Mouse (Mus musculus) brain, adult 2 months (tissue): ENCODE results near the gene Rnasek.

Experiments
- DNase-seq: peaks from one replicate; pipeline ENCODE4 v3.0.0; 2011; ENCODE audit warnings: low read depth, low spot score

Gene Rnasek

DNA sequence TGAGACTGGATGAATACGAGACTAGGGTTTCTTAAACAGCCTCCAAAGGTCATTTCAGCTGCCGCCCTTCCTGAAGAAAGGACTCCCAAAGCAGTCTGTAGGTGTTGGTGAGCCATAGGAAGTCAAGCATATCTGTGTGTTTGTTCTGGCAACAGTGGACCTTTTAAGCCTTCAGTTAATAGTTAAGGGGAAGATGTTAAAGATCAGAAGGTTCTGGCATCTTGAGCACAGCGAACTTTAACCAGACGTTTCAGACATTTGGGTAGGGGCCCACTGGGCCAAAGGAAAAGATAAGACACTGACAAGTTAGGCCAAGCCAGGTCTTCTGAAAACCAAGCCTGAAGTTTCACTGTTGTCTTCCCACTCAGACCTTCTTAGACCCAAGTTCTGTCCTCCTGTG is 21.6 kb downstream of the Rnasek start:
- no peak for DNase-seq

DNA sequence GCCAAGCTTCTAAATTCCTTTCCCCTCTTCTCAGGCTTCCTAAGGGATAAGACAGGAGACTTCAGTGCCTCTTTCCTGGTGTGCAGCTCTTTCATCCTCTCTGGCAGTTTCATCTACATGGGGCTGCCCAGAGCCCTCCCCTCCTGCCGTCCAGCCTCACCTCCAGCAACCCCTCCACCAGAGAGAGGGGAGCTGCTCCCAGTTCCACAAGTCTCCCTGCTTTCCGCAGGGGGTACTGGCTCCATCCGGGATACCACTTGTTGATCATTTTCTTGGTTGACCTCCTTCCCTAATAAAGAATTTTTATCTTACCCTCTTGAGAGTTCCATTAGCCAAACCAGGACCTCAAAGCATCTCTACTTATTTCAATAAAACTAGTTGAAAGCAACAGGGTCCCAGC is 23.5 kb downstream of the Rnasek start:
- no peak for DNase-seq

DNA sequence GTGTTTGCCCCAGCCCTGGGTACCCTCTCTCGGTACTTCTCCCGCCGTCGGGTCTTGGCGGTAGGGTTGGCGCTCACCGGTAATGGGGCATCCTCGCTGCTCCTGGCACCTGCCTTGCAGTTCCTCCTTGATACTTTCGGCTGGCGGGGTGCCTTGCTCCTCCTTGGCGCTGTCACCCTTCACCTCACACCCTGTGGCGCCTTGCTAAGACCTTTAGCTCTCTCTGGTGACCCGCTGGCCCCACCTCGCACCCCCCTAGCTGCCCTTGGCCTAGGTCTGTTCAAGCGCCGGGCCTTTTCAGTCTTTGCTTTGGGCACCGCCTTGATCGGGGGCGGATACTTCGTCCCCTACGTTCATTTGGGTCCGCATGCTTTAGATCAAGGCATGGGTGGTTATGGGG is 24.3 kb downstream of the Rnasek start:
- DNase-seq = no peak

DNA sequence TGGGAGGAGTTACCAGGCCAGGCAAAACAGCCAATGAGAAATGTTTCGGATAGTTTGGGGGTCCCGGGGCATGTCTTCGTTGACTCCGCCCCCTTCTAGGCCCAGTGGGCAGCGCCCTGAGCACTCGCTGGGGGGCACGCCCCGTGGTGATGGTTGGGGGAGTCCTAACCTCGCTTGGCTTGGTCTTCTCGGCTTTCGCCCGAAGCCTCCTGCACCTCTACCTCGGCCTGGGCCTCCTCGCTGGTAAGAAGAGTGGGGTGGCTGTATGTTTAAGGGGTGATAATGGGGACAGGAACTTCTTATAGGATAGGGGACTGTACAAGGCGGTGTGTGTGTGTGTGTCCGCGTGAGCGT is 24.8 kb downstream of the Rnasek start:
- DNase-seq = no peak

DNA sequence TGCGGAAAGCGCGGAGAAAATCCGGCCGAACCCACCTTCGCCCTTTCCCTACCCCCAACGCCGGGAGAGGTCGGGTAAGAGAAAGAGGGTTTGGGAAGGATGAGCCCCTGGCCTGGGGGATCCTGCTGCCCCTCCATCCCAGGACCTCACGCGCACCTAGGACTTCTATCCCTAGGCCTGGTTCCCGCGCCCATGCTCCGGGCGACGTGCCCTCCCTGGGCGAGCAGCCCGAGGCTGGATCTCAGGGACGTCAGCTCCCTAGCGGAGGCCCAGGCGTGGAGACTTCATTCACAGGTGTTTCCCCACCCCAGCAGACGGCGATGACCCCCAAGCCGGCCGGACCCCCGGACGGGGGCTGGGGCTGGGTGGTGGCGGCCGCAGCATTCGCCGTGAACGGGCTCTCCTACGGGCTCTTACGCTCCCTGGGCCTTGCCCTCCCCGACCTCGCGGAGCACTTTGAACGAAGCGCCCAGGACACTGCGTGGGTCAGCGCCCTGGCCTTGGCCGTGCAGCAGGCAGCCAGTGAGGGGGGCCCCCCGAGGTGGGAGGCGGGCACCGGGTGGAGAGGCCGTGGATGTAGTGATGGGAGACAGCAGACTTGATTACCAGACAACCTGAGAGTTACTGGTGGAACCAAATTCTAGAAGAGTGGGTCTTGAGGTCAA is 25.3 kb downstream of the Rnasek start:
- peak; percentile 56 for DNase-seq

DNA sequence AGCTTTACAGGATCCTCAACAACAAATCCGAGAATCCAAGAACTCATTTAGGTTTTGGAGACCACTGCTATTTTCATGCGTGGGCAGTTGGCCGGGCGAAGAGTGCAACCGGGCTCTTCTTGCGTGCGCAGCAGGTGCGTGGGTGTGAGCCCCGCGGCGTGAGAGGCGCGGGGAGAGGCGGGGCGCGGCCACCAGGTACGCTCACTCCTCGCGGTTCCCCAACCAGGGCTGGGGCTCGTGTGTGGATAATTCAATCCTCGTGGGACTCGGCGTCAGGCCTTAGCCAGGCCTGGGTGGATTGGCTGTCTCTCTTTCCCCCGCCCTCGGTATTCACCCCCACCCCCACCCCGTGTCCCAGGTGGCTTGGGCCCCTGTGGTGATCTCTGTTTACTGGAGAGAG is 25.9 kb downstream of the Rnasek start:
- peak; percentile 91 for DNase-seq

DNA sequence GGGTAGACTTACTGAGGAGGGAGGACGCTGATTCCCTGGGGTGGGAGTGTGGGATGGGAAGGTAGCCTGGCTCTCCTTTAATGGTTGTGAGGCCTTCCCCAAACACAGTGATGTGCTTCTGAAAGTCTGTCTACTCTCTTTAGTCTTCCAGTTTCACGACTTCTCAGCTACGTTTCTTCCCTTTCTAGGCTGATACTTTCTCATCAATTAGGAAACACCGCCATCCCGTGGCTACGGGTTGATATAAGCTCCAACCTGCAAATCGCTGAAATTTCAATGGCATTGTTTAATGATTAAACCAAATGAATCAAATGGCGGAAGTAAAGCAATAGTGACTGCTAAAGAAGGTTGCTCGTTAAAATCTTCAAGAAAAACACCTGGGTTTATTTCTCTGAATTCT is 26.7 kb downstream of the Rnasek start:
- DNase-seq = peak; percentile 92

DNA sequence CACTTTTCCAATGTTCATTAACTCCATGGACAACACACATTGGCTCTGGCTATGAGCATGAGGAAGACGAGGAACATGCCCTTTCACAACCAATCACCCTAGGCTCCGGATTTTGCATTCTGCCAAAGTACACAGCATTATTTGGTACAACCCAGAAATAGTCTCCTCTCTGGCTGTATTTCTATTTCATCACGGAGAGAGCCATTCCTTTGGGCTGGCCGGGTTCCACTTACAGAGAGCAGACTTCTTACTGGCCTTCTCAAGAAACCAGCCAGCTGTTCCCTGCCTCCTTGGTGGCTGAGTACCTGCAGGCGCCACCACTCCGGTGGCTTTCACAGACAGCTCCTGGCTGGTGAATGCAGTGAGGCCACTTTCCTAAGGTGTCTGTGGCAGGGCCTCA is 27.2 kb downstream of the Rnasek start, which contains the start of gene Slc16a11:
Gene Slc16a11 (plus strand): TSS at position 330 of the 400 bp plus-strand sequence.
- DNase-seq = no peak

DNA sequence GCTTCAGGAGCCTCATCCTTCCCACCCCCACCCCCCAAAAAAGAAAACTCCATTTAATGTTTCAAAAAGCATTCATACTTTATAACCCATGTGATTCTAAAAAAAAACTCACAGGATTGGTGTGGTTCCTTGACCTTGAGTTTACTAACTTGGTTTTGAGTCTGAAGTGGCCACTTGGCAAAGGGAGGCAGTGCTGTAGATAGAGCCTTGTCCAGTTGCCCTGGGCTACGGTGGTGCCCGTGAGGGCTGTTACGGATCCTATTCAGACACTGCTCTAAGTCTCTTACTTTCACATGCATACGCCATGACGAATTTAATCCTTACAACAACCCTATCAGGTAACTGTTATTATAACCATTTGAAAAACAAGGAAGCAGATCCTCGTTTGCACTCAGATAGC is 27.7 kb downstream of the Rnasek start:
- DNase-seq = no peak

DNA sequence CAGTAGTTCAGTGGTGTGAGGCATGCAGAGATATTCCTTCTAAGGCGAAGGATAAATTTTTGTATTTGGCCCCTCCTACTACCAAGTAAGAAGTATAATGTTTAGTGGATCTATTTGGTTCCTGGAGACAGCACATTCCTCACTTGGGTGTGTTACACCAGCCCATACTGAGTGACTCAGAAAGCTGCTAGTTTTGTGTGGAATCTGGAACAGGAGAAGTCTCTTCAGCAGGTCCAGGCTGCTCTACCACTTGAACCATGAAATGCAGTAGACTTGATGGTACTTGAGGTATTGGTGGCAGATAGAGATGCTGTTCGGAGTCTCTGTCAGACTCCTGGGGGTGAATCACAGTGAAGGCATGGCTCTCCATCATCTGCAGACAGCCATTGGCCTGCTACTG is 29.0 kb downstream of the Rnasek start:
- no peak for DNase-seq

DNA sequence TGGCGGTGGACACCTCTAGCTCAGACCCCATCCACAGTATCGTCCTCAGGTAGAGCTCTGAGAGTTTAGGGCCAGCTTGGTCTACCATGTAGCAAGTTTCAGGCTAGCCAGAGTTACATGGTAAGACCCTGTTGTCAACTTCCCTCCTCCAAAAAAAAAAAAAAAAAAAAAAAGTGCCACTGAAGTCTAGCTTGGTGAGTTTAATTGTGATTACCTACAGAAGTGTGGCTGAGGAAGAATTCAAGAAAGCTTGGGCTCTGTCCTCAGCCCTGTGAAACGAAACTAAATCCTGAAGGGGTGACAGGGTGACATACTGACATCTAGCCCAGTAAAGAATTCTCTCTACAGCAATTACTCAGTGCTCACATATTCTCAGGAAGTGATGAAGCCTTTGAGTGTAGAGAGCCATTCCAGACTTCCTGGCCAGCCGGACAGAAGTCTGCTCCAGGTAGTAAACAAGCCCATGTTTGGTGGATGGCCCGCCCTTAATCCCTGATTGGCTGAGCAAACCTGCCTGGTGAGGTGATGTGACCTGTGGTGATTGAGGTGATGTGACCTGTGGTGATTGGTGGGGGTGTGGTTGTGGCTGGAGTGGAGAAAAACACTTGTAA is 30.8 kb downstream of the Rnasek start:
- no peak for DNase-seq

DNA sequence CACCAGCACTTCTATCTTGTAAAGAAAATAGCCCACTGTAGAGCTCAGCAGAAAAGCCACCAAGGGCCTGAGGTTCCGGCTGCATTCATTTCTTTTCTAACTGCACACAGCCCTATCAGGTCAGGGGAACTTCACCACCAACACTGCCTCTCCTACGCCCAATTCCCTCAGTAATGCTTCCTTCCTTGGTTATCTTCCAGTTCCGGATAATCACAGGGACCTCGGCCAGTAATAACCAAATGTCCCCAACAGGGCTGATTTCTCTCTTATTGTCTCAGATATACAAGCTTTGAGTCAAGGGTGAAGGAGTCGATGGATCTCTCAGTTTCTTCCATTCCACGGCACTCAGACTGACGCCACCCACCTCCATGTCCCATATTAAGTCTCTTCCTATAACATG is 32.4 kb downstream of the Rnasek start:
- DNase-seq = no peak

DNA sequence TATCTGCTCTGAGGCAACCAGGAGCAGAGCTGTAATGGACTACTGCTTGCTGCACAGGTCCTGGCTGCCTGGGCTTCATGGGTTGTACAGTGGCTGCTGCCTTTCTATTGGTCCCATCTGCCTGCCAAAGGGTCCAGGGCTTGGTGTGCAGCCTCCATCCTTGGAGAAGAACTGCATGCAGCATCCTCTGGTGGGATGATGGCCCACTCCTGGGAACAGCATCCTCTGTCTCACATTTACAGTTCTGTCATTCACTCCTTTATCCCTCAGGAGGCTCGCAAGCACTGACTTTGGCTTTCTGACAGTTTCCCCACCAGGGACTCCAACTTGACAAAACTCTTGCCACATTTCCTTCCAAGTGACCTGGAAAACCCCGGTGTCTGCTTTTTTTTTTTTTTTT is 32.8 kb downstream of the Rnasek start:
- no peak for DNase-seq

DNA sequence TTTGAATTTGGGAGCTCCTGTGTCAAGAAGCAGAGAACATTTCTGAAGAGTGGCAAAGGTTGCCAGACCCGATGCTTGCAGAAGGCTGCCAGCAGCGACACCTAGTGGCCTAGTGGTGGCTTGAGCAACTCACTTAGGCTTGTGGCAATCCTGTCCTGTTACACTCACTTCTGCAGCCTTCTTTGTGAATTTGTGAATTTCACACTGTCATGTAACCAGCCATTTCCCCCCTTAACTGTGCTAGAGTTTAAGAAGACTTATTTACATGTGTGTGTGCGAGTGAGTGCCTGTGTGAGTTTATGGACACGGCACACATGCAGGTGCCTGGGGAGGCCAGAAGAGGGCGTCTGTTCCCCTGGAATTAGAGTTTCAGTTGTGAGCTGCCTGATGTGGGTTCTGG is 38.0 kb downstream of the Rnasek start:
- DNase-seq = peak; percentile 90

DNA sequence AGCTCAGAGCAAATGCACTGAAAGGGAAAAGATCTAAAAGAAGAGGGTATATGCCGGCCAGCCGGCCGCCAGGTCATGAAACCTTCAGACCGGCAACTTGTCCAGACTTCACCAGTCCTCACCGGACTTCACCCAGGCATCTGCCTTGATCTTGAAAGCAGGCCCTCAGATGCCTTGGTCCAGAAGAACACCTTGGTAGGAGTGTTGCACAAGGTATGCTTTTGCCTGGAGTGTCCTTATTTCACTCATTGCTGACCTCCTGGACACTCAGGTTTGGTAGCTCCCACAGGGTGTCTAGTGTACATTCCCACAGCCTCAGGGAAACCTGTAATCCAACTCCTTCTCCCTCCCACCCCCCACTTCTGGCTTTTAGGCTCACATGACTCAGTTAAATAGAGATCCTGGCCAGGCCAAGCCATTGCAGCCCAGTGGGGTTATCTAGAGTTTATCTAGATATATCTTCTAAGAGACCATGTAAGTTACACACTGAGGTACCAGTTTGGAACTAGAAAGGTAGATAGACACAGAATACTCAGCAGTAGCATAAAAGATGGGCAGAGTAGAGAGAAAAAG is 39.5 kb downstream of the Rnasek start:
- DNase-seq = no peak

DNA sequence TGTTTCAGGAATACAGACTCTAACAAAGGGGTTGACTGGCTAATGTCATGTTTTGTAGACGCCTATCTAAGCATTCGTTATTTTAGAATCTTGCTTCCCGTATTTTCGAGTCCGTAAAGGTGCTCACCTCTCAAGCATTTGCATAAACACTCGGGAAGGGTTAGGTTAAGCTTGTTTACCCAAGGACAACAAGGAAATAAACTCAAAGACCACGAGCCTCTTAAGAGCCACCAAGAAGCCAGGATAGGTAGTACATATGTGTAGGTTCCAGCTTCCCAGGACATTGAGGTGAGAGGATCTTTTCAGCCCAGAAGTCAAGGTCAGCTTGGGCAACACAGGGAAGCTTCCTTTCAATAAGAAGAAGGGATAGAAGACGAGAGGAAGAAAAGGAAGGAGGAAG is 40.5 kb downstream of the Rnasek start:
- DNase-seq = no peak

DNA sequence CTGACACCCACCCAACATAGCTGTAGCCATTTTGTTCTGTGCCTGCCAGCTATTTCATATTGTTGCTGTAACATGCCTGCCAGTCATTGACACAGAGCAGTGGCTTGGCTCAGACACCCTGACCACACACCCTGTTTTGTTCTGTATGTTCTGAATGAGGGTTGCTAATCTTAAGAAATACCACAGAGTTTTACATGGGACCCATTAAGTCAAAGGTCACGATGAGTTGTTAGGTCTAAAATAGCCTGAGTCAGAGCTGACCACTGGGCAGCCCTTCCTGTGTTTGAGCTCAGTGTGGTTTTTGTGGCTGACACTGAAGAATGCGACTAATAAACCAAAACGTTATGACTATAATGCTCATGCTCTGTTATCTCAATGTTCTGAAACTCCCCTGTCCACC is 41.3 kb downstream of the Rnasek start:
- DNase-seq = no peak

DNA sequence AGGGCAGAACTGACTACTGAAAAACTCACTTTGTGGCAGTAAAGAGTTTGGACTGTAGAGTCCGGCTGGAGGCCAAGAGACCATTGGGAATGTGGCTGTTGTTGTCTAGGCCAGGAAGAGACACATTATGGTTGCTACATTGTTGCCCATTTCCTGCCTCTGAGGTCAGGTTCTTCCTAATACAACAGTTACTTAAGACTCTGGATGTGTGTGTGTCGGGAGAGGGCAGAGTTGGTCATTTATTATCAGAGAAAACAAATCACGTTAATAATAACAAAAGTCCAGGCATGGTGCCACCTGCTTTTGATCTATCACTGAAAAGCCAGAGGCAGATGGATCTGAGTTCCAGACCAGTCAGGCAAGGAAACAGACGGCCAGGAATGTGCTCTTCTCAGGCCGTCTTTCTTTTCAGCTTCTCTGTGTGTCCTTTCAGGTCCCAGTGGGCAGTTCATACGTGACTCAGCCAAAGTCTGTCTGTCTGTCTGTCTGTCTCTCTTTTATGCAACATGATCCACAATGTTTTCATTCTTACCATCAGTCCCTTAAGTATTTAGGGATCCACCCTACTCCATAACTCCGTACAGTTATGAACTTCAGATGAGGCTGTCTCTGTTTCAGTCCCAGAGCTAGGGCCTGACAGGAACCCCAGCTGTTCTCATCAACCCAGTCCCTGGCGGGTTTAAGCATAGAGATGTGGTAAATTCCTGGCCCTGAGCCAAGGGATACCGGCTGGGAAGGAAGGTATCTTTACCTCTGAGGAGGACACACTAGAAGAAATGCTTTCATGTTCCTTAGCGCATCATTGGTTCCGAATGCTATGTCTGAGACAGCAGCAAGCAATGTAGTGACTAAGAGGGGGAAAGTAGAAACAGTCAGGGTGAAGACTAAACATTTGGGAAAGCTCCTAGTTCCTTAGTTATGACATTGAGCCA is 46.0 kb downstream of the Rnasek start:
- DNase-seq = no peak

DNA sequence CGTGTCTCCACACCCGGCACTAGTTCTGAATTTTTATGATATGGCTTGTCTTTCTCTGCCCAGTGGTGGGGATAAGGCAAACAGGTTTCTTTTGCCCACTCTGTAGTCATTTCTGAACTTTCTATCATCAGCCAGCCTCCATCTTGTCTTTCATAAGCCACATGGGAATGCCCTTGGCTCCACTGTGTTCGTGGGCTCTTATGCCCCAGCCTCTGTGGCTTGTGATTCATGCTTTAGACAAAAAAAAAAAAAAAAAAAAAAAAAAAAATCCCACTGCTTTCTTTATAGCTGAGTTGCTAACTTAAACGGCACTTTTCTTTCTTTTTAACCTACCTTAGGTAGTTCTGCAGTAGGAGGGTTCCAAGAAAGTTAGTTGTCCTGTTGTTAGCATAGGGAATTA is 47.5 kb downstream of the Rnasek start:
- DNase-seq = no peak

DNA sequence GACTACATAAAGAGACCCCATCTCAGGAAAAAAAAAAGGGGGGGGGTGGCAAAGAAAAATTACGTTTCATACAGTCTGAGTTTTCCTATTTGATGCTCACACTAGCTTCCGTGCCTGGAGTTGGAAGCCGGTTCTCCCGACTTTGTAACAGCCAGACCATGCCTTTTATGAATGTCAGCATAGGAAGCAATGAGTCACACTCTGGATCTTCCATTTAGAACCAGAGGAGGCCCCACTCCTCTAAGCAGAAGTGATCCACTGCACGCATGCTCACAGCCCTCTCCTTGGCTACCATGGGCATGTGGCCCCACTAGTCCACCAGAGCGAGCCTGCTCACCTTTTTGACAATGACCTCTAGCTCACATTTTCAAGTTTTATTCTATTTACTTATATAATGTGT is 48.5 kb downstream of the Rnasek start:
- peak; percentile 12 for DNase-seq

DNA sequence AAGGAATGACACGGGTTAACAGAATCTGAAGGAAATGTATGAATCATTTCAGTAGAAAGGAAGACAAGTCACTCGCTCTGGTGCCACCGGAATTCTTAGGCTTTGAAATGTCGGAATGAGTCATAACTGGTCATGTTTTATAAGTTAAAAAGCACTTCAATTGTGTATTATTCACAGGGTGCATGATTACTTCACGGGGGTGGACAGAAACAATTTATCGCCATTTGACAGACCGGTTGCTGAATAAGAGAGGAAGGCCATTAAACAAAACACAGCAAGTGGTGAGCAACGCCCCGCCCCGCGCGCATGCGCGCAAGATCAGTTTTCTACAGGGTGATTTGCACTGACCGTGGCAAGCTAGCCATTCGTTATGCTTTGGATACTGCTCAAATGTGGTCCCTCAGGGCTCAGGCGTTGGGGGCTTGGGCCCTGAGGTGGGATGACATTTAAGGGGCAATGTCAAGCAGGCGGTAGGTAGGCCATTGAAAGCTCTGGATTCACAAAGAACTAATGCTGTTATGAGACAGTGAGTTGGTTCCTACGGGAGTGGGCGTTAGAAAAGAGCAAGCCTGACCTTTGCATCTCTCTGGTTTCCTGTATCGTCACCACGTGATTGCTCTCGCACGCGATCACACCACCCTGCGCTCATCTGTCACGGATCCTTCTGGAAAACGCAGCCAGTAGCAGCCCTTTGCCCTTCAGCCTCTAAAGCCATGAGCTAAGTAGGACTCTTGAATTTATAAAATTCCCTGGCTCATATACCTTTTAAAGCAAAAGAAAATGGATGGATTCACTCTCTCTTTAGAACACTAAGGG is 50.1 kb downstream of the Rnasek start:
- peak; percentile 33 for DNase-seq
